Mouse (Mus musculus) heart, adult 2 months (tissue): ENCODE measurements around the gene Grcc10. TPM values are rescaled to one million over a fixed set of nuclear protein-coding genes. Genes with fewer than 3 reads are reported as not detected.
A peak's percentile ranks its signal among the peaks of the same experiment; 100 is the strongest.

Experiments
- DNase-seq, 2 experiments: peaks; one replicate each; pipeline ENCODE4 v3.0.0; 2021
- H3K27ac ChIP-seq: fragments of 200-600 bp; 2 replicates; pipeline ENCODE4 v1.8.1; 2022
- H3K27me3 ChIP-seq: fragments of 200-500 bp; 2 replicates; pipeline ENCODE4 v1.6.1; 2012; ENCODE audit warnings: mild to moderate bottlenecking, low read length, inconsistent platforms, mixed read lengths; ENCODE audit not compliant: control insufficient read depth, insufficient read depth
- H3K36me3 ChIP-seq: fragments of 200-500 bp; 2 replicates; pipeline ENCODE4 v1.6.1; 2012; ENCODE audit warnings: low read length, inconsistent platforms; ENCODE audit not compliant: control insufficient read depth, insufficient read depth
- H3K4me1 ChIP-seq: fragments of 200-500 bp; 2 replicates; pipeline ENCODE4 v1.6.1; 2011; ENCODE audit warnings: low read length; ENCODE audit not compliant: control insufficient read depth, insufficient read depth
- H3K4me3 ChIP-seq: fragments of 200-600 bp; 2 replicates; pipeline ENCODE4 v1.8.1; 2022
- H3K79me2 ChIP-seq: fragments of 200-500 bp; replicated peaks from 2 replicates; pipeline ENCODE4 v1.6.1; 2012; ENCODE audit warnings: mild to moderate bottlenecking, inconsistent platforms, low read length, moderate library complexity, mixed read lengths; ENCODE audit not compliant: control insufficient read depth, insufficient read depth
- H3K9ac ChIP-seq: fragments of 200-500 bp; 2 replicates; pipeline ENCODE4 v1.6.1; 2012; ENCODE audit warnings: low read depth, mild to moderate bottlenecking, control low read depth, inconsistent platforms, low read length, mixed read lengths
- CTCF ChIP-seq: fragments of 200-600 bp; IDR thresholded peaks from 2 replicates; pipeline ENCODE4 v1.8.1; 2022; ENCODE audit warnings: antibody characterized with exemption, mild to moderate bottlenecking, moderate library complexity
- EP300 ChIP-seq: fragments of 200-500 bp; IDR thresholded peaks from 2 replicates; pipeline ENCODE4 v1.6.1; 2011; ENCODE audit warnings: low read depth, low read length, control low read depth; ENCODE audit not compliant: insufficient read depth
- POLR2A ChIP-seq: fragments of 200-500 bp; IDR thresholded peaks from 2 replicates; pipeline ENCODE4 v1.6.1; 2011; ENCODE audit warnings: mild to moderate bottlenecking, low read depth, low read length, control low read depth; ENCODE audit not compliant: insufficient read depth
- WGBS: fragments of 180-500 bp; shearing (Covaris S2); methylation state at CpG from one replicate; pipeline ENCODE4 v1.1.7; 2018; 5-methylcytosine and 5-hydroxymethylcytosine counted together
- intact Hi-C: fragments of 180-260 bp; cut with DNase I; formaldehyde crosslinking; loops from one replicate; pipeline ENCODE4 v1.15.1; 2025
- polyA plus RNA-seq: library from polyadenylated mRNA; depleted of rRNA; stranded (reverse); fragments of >200 nt; gene quantifications from 2 replicates; pipeline ENCODE4 v1.2.3, GENCODE M21; 2012
- total RNA-seq, 2 experiments: library from RNA; stranded (reverse); gene quantifications; 2 replicates each; pipeline ENCODE4 v1.2.3; 2021

The Grcc10 gene
- total and polyA plus RNA-seq, 3 experiments, result 280 to 314 (median 296) TPM

- Histone ChIP-seq H3K79me2 (no peaks in the 10 kb centered on the region), H3K9ac (peak within 1 kb of the TSS; percentile 74), H3K36me3 (no peaks in the 10 kb centered on the region), H3K27me3 (peaks cover 3% of the 10 kb centered on the region; the same call in 1 of the 2 replicates), H3K4me3 (peak within 1 kb of the TSS; percentile 51), H3K4me1 (no peaks in the 10 kb centered on the region), H3K27ac (peak within 1 kb of the TSS; percentile 33; the same call in 1 of the 2 replicates)
- 1% methylated on average over 52 of the region's 54 CpGs for WGBS
- DNase-seq, result peak; percentile 47 to 51
- intact Hi-C loops, result no loop called here
- TF ChIP-seq POLR2A (no peak), EP300 (no peak), CTCF (no peak)
These were observed 28.1 kb upstream of the Grcc10 start, which contains the start of gene Eno2 for GRCm38 (mm10) chr6:124769101-124769765. TSS of gene Eno2 (minus strand) at chr6:124769673.

GRCm38 (mm10) chr6:124768704-124769044 is 27.5 kb upstream of the Grcc10 start:
- Histone ChIP-seq H3K36me3 (no peaks in the 10 kb centered on the region), H3K27ac (no peak overlapping the region), H3K27me3 (peaks cover 3% of the 10 kb centered on the region; the same call in 1 of the 2 replicates), H3K4me3 (peak overlapping the region; percentile 51), H3K4me1 (no peaks in the 10 kb centered on the region), H3K79me2 (no peaks in the 10 kb centered on the region), H3K9ac (no peak overlapping the region)
- 20% methylated on average over 9 of the region's 9 CpGs for WGBS
- intact Hi-C loops, result no loop called here
- no peak for TF ChIP-seq CTCF
- no peak for DNase-seq

- H3K36me3 ChIP-seq, result no peaks in the 10 kb centered on the region
- no peak overlapping the region for H3K27ac ChIP-seq
- H3K4me1 ChIP-seq, result no peaks in the 10 kb centered on the region
- H3K27me3 ChIP-seq, result peaks cover 3% of the 10 kb centered on the region; the same call in 1 of the 2 replicates
- TF ChIP-seq CTCF (no peak), POLR2A (no peak)
- peak in 1 of 2 experiments; percentile 23 for DNase-seq
- H3K9ac ChIP-seq, result no peak overlapping the region
- intact Hi-C loops, result no loop called here
- H3K4me3 ChIP-seq, result peak overlapping the region; percentile 51
- H3K79me2 ChIP-seq, result no peaks in the 10 kb centered on the region
- WGBS, result 52% methylated on average over 19 of the region's 19 CpGs
These were observed 26.9 kb upstream of the Grcc10 start for GRCm38 (mm10) chr6:124767920-124768703.

- intact Hi-C loops, result no loop called here
- H3K4me3 ChIP-seq, result no peak overlapping the region
- no peak for TF ChIP-seq POLR2A
- TF ChIP-seq CTCF, result no peak
- TF ChIP-seq EP300, result no peak
- no peak overlapping the region for H3K9ac ChIP-seq
- no peaks in the 10 kb centered on the region for H3K79me2 ChIP-seq
- no peak for DNase-seq
- H3K27ac ChIP-seq, result no peak overlapping the region
- H3K27me3 ChIP-seq, result peaks cover 3% of the 10 kb centered on the region; the same call in 1 of the 2 replicates
- H3K4me1 ChIP-seq, result no peaks in the 10 kb centered on the region
- H3K36me3 ChIP-seq, result no peaks in the 10 kb centered on the region
- WGBS, result 64% methylated on average over 4 of the region's 4 CpGs
These were observed 26.4 kb upstream of the Grcc10 start for GRCm38 (mm10) chr6:124767536-124767919.

GRCm38 (mm10) chr6:124765951-124766350 is 24.8 kb upstream of the Grcc10 start:
- intact Hi-C loops, result no loop called here

GRCm38 (mm10) chr6:124759259-124759658 is 18.1 kb upstream of the Grcc10 start:
- H3K9ac ChIP-seq, result peak overlapping the region; percentile 24; the same call in 1 of the 2 replicates
- no peak overlapping the region; the same call in 1 of the 2 replicates for H3K4me3 ChIP-seq
- H3K4me1 ChIP-seq, result peaks cover 8% of the 10 kb centered on the region
- no peaks in the 10 kb centered on the region for H3K79me2 ChIP-seq
- 3% methylated on average over 5 of the region's 5 CpGs for WGBS
- intact Hi-C loops, result loop anchor here (1.0 to 5.0 kb wide), 6 partner anchors 19 to 267 kb away; partner anchors contain the start of genes C1ra, C1rb and C1rl
- peak; percentile 83 to 85 for DNase-seq
- peak overlapping the region; percentile 85 for H3K27ac ChIP-seq
- TF ChIP-seq EP300 (peak; percentile 93), POLR2A (peak; percentile 55), CTCF (peak; percentile 99)
- H3K36me3 ChIP-seq, result no peaks in the 10 kb centered on the region
- no peaks in the 10 kb centered on the region for H3K27me3 ChIP-seq

More at GRCm38 (mm10) chr6:124765951-124766350, 24.8 kb upstream of the Grcc10 start:
- WGBS, result 79% methylated on average over 7 of the region's 7 CpGs
- Histone ChIP-seq H3K27ac (no peak overlapping the region), H3K27me3 (peaks cover 3% of the 10 kb centered on the region; the same call in 1 of the 2 replicates), H3K79me2 (no peaks in the 10 kb centered on the region), H3K36me3 (no peaks in the 10 kb centered on the region), H3K9ac (no peak overlapping the region), H3K4me1 (no peaks in the 10 kb centered on the region), H3K4me3 (no peak overlapping the region)
- no peak for DNase-seq
- TF ChIP-seq POLR2A (no peak), CTCF (no peak), EP300 (no peak)
